Mouse (Mus musculus): ENCODE data around the gene Adora1.
"Not testable (repeated sequence)": the region's sequence is repeated elsewhere in the genome, so short reads cannot be mapped to it uniquely, and the experiment has no call there.

The Adora1 gene

DNA sequence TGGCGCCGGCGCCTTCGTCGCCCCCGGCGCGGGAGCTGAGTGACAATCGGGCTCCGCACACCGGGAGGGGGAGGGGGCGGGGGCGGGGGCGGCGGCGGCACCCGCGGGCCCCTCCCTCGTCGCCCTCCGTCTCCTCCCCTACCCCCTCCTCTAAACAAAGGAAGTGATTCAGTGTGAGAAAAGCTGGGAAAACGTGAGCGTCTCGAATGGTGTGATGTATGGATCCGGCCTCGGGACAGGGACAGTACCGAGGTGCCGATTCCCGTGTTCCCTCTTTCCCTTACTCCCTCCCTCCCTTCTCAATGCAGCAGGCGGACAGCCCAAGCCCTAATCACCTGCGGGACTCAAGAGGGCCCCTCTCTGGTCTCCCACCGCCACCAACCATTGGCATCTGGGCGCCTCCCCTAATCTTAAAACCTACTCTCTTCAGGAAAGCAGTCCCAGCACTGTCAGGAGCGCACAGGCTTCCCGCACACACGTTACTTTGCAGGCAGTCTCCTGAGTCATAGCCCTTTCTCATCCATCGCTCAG, at the start of gene Adora1:
TSS of gene Adora1 (minus strand) at position 41 of the 531 bp plus-strand sequence.
- DNase-seq (ENCODE audit: low read depth, low spot score): no peak

DNA sequence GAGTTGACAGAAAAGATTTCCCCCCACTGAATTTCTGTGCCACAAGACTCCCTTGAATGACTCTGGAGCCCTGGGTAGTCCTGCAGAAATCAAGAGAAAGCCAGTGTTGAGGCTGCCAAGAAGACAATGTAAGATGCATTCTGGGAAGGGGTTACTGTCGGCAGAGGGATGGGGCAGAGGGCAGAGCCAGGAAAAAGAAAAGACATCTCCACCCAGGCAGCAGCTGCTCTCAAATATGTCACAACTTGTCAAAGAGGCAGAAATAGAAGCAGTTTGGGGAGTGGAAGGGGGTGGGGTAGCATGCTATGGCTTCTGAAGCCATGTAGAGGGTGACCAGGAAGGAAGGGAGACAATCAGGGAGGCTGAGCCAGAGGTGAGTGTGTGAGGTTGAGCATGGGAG, 47.9 kb upstream of the Adora1 start:
- DNase-seq (ENCODE audit: low read depth, low spot score): no peak

DNA sequence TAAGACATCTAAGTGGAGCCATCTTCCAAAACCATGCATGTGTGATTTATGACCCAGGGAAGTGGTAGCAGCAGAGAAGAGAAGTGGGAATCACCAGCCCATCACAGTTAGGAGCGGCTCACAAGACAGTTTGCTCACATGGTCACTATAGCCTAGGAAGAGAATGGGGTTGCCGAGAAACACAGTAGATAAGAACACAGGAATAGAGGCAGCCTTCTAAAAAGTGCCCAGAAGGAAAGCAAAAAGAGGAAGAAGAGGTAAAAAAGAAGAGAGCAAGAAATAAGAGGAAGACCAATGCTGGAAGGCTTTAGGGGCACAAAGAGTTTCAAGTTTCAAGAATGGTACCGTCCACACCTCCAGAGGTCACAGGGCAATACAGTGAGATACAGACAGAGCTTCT, 47.1 kb upstream of the Adora1 start:
- no peak for DNase-seq (ENCODE audit: low read depth, low spot score)

DNA sequence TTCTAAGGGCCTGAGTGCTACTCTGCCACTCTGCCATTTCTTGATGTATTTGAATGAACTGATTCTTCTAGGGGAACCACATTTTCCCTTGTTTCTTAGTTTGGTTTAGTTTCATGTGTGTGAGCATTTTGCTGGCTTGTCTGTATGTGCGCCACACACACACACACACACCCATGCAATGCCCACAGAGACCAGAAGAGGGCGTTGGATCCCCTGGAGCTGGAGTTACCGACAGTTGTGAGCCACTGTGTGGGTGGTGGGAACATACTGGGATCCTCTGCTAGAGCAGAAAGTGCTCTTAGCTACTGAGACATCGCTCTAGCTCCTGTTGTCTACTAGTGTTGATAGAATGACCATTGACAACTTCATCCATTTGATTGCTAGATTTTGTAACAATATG, 46.3 kb upstream of the Adora1 start:
- DNase-seq (ENCODE audit: low read depth, low spot score): no peak

GRCm38 (mm10) chr1:134280174-134280573, 44.9 kb upstream of the Adora1 start:
- no peak for DNase-seq (ENCODE audit: low read depth, low spot score)

- DNase-seq (ENCODE audit: low read depth, low spot score): no peak
These were observed 41.6 kb upstream of the Adora1 start for GRCm38 (mm10) chr1:134276823-134277222.

DNA sequence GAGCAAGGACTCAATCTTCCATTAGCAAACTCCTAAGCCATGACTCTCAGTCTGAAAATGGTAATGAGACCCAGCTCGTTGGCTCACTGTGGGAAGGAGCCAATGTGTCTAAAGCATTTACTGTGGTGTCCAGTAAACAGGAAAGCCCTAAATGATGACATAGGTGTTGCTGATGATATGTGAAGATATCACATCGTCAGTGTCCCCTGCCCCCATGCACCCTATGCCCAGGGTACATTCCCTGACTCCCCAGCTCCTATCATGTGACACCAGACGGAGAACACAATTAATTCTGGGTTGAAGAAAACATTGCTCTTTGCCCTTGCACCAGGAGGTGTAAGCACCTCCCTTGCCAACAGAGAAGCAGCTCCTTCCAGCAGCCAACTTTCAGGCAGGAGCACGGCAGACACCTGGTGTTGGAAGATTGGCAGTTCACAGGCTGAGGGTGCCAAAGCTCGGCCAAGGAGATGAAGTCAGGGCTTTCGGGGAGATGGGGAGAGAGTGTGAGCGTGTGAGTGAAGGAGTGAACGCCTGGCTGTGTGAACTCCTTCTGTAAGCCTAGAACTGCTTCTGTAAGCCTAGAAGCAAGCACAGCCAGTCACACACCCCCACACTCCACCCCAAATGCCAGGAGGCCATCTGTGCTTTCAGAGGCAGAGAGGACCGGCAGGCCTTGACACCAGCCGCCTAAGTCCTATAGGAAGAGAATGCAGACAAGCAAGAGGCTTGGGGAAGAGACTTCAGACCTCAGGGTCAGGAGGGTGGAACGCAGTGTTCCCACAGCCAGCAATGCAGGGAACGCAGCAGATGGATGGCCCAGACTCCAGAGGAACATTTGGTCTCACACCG, 40.6 kb upstream of the Adora1 start:
- no peak for DNase-seq (ENCODE audit: low read depth, low spot score)

DNA sequence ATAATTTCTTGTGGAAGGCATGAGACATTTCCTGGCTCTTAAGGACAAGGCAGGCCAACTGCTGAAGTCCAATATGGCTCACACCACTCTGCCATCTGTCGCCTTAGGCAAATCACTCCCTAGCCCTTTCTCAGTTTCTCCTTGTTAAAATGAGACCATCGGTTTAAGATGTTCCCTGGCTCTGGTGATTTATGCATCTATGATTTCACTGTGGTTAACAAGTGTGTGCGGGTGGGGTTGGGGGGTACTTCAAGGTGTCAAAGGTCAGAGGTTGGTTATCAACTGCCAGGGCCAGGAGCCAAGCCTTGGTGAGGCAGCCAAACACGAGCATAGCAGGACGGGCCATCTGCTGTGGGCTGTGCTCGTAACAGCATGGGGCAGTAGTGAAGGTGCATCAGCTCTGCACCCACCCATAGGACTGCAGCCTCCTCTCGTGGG, 39.3 kb upstream of the Adora1 start:
- no peak for DNase-seq (ENCODE audit: low read depth, low spot score)

- DNase-seq (ENCODE audit: low read depth, low spot score): no peak
These were observed 38.5 kb upstream of the Adora1 start for GRCm38 (mm10) chr1:134273493-134274395.

DNA sequence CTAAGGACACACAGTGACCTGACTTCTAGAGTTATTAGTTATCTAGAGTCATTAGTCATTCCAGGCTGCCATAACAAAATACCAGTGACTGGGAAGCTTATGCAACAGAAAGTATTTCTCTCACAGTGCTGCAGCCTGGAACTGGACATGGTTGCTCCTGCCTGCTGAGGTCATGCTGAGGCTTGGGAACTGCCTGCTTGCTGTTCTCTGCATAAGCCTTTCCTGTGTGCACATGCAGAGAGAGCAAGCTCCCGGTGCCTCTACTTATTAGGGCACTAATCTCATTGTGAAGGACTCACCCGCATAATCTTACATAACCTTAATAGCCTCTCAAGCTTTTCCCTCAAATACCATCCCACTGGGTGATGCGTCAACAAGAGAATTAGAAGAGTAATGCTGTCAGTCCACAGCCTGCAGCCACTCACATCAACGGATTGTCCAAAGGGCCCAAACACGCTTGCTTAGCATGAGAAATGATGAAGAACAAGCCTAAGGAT, 37.6 kb upstream of the Adora1 start:
- DNase-seq (ENCODE audit: low read depth, low spot score): no peak

- DNase-seq (ENCODE audit: low read depth, low spot score): no peak
These were observed 34.8 kb upstream of the Adora1 start for GRCm38 (mm10) chr1:134270026-134270425.

DNA sequence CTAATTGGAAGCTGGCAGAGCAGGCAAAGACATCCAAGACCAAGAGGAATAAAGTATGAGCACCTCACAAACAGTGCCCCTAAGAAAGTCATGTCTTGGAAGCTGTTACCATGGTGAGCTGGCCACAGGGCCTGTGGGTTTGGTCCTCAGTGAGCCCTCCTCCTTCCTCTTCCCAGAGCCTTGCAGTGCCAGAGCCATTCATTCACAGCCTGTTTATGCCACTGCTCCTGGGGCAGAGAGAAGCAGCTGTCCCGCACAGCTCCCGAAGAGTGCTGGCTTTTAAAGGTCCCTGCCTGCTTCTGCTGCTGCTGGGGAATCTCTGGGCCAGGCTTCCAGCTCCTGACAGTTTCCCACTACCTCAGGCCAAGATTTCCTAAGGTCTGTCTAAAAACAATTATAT, 30.6 kb upstream of the Adora1 start:
- DNase-seq (ENCODE audit: low read depth, low spot score): no peak

DNA sequence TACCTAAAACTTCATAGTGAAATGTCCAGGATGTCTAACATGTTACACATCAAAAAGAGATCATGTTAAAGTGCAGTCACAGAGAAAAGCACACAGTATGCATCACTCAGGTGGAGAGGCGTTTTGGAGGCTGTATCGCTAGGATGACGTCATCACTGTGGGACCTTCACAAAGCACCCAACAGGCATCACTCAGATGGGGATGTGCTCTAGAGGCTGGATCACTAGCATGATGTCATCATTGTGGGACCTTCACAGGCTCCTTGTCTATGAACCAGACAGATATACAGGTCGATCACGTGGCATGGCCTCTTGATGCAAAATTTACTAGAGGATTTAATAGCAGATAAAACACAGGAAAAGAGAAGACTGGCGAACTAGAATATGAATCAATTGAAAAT, 29.1 kb upstream of the Adora1 start:
- no peak for DNase-seq (ENCODE audit: low read depth, low spot score)

GRCm38 (mm10) chr1:134249681-134250080, 14.4 kb upstream of the Adora1 start:
- DNase-seq (ENCODE audit: low read depth, low spot score): not testable (repeated sequence)

GRCm38 (mm10) chr1:134246590-134246989, 11.4 kb upstream of the Adora1 start:
- no peak for DNase-seq (ENCODE audit: low read depth, low spot score)

DNA sequence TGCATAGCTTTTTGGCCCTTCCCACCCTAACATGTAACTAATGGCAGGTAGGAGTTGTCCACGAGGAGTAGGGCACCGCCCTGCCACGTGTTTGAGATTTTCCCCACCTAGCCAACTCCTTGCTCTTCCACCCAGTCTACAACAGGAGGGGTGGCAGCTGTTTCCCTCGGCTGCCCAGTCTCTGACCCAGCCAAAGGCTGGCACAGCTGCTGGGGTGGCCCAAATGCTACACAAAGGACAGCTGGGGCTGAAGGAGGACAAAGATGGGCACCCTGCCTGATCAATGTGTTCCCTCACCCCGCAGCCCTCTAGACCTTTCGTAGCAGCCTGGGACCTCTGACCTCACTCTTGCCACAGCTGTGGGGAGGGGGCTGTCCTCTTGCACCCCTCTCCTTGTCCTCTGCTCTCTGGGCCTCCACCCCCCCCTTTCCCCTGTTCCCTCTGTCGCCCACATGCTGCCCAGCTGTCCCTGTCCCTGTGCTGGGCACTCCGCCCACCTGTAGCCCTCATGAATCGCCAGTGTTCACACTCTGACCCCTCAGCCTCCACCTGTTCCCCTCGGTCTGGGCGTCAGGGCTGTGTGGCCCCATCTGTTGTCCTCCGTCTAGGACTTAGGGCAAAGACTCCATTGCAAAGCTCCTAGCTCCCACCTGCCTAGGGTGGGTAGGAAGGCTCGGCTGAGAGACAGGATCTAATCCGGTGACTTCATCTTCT, 9.9 kb upstream of the Adora1 start:
- DNase-seq (ENCODE audit: low read depth, low spot score): no peak

DNA sequence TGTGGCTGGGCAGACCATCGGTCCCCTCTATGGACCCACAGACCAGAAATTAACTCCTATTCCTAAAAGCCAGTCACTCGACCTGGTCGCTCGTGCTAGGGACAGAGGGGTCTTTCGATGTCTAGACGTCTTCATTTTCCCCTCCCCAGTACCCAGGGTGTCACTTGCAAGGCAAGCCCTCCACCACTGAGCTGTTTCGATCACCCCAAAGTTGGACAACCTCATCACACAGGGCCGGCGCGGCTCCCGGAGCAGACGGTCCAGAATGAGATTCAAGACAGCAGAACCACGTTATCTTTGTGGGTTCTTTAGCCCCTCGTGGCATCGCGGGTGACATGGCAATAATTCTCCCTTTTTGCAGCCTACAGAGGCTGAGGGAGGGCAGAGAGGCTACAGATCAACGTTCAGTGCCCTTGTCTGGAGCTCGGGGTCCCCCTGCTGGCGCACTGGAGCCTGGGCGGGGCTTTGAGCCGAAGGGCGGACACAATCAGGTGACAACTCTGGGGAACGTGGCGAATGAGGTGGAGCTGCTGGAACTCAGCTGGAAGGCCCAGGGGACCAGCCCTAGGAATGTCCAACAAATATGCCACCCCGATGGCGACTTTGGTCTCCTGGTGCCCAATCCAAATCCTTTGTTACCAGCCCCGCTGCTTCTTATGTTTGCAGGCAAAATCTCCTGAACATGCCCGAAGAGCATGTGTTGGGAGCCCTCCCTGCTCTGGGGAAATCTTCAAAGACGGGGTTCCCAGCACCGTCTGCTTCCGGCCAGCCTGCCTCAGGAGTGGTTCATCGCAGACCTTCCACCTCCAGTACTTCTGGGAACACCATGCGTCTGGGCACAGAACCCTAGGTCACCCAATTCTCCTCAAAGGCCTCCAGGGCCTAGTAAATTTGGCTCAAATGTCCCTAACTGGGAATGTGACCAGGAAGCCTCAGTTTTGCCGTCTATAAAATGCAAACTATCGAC, 9.0 kb upstream of the Adora1 start:
- DNase-seq (ENCODE audit: low read depth, low spot score): no peak

GRCm38 (mm10) chr1:134243505-134243904, 8.3 kb upstream of the Adora1 start:
- DNase-seq (ENCODE audit: low read depth, low spot score): no peak

DNA sequence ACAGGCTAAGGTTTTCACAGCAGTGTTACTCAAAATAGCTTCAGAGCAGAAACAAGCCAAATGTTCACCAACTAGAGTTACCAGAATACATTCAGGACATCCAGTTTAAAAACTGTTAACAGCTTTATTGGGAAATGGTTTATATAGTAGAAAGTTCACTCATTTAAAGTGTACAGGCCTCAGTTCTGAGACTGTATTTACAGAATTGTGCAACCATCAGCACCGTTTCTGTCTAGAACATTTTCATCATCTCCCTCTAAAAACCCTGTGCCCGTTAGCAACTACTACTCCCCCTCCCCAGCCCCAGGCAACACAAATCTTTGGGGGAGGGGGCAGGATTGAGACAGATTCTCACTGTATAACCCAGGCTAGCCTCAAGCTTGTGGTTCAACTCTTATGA, 7.1 kb upstream of the Adora1 start:
- no peak for DNase-seq (ENCODE audit: low read depth, low spot score)

GRCm38 (mm10) chr1:134241298-134241697, 6.1 kb upstream of the Adora1 start:
- no peak for DNase-seq (ENCODE audit: low read depth, low spot score)
